Mouse (Mus musculus): ENCODE results near the gene Cped1.

The Cped1 gene

DNA sequence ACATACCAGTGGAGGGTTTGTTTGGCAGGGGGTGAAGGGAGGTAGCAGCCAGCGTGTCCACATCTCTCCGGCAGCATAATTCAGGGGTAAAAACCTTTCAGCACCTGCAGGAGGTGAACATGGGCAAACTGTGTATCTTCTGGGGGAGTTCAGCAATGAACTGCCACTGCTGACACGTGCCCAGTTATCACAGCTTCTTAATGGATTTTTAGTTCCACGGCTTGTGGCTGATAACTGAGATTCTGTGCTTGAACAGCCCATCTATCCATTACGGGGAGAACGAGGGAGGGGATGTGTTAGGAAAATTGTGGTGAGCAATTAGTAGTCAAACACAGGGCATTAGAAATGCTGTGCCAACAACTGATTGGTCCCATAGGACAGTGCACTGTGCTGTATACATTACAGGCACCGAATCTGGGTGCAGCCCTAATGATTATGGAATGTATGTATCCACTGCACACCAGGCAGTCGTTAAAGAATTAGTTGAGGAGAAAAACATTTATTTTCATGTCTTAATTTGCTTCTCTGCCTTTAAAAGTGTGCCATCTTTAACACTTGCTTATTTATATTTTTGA lies 193.1 kb downstream of the Cped1 start:
- no peak for DNase-seq (ENCODE audit: low read depth)

DNA sequence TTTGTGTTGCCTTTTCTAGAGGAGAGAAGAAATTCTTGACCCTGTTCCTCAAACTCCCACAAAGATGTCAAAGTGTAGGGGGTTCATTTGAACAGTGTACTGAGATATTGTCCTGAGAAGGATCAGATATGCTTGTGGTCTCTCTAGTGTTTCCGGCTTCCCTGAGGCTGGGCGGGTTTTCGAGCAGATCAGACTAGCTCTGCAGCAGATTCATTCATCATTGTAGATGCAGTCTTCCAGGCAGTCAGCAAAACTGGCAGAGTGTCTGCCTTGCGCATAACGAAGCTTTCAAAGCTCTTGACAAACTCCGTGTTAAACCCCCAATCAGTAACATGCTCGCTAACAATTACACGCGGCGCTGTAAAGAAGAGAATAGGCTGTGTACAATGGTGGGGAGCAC lies 194.6 kb downstream of the Cped1 start:
- peak; percentile 7 for DNase-seq (ENCODE audit: low read depth)

DNA sequence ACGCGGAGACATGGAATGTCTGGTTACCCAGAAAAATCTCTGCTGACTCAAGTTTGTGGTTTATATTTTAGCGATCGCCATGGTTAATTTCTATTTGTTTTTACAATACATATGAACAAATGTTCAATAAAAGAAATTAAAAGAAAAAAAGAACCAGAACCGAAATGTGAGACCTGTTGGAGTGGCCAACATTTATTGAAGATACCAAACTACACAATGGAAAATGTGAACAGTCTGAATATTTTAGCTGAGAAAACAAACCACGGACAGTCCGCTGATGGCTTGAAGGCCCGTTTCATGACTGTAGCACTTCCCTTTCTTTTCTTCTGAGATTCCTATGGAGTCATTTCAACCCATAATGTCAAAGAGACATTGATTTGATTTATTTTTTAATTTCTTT lies 201.3 kb downstream of the Cped1 start:
- DNase-seq (ENCODE audit: low read depth): no peak

DNA sequence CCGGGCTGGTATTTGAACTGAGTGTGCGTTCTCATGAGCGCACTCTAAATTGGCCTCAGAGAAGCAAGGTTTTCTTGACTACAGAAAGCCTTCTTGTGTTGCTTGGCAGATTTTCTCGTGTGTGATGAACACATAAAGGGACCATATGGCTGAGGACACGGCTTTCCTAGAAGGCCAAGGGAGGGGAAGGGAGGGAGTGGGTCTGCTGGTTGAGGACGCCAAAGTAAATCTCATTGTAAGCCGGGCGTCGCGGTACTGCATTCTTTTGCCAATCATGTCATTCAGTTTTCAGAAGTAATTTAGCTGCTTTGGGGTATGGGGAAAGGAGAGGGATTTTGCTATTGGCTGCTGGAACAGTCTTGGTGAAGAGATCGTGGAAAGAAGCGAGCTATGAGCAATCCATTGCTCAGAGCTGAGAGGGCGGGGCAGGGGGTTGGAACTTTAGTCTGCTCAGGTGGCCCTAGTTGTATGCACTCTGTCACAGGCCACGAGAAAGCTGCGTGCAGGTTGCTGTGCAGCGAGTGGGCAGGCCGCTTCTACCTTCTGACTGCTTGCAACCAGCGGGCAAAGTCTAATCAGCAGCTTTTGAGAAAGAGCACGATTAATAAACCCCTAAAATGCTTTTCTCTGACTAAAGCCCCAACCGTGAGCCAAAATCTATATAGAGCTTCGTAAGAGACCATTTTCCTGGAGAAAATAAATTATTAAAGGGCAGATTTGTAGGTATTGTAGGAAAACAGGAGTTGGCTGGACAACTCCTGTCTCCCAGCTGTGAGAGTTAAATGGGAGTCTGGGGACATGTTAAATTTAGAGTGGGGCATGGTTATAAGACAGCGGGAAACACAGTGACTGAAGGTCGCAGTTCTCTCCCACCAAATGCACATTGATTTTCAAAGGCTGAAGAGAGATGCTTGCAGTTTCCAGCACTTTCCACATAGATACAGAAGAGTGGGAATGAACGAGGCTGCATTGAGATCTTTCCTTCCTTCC lies 203.9 kb downstream of the Cped1 start:
- DNase-seq (ENCODE audit: low read depth): no peak

DNA sequence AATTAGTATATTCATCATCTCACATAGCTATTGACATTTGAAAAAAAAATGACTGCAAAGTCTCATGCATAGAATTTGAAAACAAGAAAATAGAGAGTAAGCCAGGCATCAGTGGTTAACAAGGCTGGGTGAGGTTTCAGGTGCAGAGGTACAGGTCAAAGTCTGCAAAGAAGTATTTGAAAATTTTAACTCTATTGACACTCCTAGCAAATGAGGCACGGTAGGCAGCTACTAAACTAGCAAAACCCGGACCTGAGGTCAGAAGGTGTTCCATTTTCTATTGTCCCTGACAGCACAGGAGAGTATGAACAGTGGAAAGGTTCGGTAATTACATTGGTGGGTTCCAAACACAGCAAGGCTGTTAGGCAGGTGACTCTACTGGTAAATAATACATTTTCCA lies 212.9 kb downstream of the Cped1 start:
- DNase-seq (ENCODE audit: low read depth): no peak

DNA sequence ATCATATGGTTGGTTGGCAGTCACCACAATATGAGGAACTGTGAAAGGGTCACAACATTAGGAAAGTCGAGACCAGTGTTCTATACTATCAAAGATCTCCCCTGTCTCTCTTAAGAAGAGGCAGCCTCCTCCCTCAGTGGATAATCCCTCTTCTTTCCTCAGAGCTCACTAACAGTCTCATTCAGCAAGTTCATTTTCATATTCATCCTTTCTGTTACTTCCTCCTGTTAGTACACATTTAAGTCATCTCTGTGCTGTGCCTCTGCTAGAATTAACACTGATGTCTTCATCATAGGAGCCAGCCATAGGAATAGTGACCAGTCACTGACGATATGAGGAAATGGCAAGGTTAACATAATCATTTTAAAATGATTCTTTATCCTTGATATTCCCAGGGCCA lies 213.8 kb downstream of the Cped1 start:
- DNase-seq (ENCODE audit: low read depth): no peak

DNA sequence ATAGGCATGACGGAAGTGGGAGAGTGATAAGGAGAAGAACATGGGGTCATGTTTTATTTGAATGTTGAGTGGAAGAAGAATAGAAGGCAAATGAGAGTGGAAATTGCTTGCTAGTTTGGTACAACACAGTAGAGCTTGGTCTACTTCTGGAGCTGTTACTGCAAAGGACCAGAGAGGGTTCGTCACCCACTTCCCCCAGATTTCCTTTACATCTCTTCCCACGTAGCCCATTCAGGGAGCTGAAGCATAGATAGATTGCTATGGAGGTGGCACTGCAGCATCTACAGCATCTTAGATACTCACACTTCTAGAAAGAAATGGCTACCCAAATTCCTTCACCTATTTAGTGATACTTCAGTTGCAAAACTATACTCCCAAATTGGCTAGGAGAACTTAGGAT lies 214.4 kb downstream of the Cped1 start:
- DNase-seq (ENCODE audit: low read depth): no peak

DNA sequence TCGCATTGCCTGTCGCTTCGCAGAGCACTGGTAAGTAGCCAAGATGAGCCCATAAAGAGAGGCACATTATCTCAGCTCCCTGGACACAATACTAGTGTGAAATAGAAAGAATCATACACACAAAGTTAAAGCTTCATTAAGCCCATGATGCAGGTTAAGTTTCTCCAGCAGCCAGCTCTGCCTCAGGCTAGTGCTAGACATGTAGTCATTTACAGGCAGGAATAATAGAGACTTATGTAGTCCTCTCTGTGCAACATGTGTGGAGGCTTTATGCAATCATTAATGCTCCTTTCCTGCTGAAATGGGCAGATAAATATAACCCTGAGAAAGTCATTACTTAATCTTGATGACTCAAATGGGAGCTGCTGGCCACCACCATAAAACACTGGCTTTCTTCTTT lies 216.2 kb downstream of the Cped1 start:
- peak; percentile 61 for DNase-seq (ENCODE audit: low read depth)

DNA sequence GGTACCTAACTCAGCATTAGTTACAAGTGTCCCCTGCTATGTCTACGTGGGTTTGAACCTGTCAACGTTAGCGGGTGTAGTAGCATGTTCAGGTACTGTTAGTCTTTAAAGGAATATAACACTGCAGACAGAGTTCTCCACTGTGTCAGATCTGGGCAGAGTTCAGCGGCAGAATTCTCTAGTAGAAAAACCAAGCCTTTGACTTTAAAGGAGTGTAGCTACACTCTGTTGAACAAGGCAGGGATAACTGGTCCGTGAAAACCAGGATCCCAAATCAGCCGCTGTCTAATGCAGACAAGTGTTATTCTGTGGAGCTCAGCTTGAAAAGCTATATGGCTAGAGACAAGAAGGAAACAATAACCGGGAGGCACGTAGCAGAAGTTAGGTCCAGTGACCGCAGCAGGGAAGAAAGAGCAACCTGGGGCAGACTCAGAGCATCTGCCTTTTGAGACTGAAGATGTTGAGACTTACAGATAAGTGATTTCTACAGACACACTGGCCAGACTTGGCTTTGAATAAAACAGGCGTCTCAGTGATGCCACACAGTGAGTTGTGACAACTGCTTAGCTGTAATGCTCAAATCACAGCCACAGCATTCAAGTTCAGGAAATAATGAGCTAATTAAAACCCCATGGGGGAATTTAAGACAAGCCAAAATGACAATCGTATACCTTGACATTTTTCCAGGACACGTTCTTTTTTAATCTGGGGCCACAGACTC lies 219.5 kb downstream of the Cped1 start:
- no peak for DNase-seq (ENCODE audit: low read depth)

DNA sequence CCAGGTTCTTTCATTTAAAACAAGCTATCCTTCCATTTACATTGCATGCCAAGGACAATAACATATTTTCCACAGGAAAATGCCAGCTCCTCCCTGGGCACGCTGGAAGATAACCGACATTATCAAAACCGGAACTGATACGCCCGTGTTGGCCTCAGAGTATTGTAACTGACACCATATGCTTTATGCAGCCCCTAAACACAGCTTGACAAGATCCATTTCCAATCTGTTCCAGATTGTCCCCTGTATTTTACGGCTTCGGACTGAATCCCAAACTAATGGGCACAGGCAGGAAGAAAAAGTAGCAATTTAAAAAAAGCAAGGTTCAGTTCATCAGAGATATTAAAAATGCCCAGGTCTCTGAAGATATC lies 220.0 kb downstream of the Cped1 start:
- no peak for DNase-seq (ENCODE audit: low read depth)

DNA sequence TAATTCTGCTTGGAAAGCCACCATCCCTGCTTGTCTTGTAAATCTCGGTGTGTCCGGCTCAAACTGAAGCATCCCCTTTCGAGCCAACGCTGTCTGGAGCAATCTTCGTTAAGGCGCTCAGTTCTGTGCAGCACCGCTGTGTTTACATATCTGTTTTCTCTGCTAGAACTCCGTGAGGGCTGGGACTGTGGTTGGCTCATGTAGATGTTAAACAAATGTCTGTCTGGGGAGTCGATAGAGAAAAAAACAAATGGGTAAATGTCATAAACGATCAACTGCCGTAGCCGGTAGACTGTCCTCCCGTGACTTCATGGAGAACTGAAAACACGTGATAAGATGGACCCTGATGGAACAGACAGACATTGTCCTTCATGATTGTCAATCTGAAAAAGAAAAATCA lies 220.5 kb downstream of the Cped1 start:
- DNase-seq (ENCODE audit: low read depth): no peak

DNA sequence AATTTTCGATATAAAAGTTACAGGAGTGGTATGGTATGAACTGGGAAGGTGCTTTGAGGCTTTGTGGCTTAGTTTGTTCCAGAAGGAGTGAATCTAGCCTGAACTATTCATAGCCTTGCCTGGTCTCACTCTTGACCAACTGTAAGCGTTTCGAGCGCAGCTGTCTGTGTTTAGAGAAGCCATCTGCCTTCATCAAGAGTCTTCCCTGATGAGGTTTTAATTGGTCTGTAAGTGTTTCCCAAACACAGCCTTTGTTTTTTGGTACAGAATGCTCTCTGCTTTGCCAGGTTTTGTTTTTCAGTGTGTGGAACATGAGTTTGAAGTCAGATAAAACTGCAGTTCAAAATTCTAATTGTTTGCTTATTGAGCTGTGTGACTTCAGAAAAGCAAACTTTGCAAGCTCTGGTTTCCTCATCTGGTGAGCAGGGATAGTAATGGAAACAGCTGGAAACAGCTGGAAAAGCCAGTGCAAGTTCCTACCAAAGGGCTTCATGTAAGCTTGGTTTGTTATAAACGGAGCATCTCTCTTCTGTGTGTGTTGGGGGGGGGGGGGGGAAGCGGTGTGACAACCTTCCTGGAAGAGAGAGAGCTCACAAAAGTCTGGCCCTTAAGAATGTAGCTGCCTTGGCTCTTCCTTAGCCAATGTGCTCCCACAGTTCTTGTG lies 221.0 kb downstream of the Cped1 start:
- DNase-seq (ENCODE audit: low read depth): no peak

DNA sequence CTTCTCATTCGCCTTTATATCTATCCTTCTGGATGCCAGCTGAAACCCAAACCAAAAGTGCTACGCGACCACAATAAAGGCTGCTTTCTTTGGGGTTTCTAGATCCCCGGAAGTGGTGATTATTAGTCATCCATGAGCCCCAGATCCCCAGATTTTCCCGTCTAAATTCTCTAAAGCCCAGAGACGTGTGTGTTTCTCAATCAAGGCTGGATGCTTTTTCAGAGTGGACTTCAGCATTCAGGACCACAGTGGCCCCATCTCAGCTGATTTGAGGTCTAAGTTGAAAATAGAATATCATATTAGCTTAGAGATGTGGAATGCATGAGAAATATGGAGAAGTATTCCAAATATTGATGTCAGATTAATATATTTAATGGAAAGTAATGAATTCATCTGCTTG lies 226.4 kb downstream of the Cped1 start:
- no peak for DNase-seq (ENCODE audit: low read depth)

DNA sequence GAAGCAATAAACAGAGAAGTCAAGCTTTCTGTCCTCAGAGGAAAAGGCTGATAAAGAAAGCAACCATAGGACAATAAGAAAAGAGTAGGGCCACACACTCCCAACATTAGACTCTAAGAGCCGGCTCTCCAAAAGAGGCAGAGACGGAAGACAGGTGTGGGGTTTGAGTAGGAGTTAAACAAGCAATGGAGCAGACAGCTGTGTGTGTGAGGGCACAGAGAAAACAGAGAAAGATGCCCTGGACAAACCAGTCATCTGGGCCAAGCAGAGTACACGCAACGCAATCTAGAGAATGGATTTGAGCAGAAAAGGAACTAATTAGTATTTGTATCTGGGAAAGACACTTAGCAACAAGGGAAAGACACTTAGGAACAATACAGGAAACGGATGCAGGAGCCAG lies 227.5 kb downstream of the Cped1 start:
- DNase-seq (ENCODE audit: low read depth): no peak

DNA sequence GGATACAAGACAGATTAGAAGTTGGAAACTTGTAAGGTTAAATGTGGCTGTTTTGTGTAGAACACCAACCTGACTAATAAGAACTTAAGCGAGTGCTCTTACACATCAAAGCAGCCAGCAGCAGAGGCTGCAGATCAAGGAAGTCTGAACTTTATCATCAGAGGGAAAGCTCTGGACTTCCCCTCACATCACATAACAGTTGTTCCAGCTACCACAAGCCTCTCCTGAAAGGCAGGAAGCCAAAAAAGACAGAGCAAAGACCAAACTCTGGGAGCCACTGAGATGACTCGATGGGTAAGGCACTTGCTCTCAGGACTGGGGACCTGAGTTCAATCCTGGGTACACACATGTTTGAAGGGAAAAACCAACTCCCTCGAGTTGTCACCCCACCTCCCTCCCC lies 228.1 kb downstream of the Cped1 start:
- peak; percentile 37 for DNase-seq (ENCODE audit: low read depth)

DNA sequence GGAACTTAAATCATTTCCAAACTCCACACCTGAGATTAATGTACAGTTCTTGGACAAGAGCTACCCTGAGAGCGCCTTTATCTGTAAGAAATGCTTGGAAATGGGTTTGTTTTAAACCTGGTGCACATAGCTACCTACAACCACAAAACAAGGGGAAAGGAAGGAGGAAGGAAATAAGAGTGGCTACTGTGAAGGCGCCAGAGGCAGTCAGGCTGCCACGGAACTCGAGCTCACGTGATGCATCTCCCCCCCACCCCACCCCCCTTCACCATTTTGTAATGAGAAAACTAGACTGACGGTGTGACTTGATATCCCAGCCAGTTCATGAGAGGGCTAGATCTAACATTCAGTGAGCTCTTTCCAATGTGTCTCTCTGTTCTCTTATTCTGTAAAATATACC lies 228.9 kb downstream of the Cped1 start:
- peak; percentile 33 for DNase-seq (ENCODE audit: low read depth)

DNA sequence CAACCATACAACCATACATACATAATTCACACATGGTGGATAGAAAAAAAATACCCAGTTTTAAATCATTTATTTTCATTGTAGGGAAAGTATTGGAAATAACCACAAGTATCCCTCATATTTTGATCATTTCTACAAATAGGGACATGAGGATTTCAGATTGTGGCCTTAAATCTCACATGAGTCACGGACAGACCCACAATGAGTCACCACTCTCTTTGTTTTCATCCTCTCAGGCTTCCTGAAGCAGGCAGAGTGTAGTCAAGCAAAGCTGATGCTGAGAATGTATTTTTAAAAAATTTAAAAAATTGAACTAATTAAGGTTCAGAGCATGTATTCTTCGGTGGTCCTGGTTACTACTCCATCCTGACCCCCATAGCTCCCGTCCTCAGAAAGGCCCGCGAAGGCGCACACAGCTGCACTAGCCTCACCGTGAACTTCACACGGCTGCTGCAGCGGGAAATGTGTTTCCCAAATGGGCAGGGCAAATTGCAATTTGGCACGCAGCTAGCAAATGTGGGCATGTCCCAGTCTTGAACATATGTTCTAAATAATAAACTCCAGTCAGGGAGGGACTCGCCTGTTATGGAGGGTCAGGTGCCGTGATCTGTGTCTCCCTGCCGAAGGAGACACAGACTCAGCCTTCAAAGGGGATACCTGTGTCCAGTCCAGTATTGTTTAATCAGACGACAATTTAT lies 230.7 kb downstream of the Cped1 start:
- peak; percentile 89 for DNase-seq (ENCODE audit: low read depth)

DNA sequence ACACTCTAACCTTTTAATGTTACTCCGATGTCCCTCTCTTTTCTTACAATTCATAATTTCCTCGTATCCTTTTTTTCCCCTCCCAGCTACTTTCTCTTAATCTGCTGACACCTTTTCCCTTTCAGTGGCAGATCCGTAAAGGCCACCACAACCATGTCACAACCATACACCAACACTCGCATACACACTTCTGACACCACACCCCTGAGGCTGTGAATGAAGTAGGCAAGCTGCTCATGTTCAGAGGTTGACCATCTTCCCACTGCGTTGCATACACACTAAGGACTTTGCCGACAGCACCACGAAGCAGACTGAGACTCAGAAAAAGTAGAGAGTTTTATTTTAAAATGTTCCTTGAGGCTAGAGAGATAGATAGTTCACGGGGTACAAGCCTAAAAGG lies 235.4 kb downstream of the Cped1 start:
- no peak for DNase-seq (ENCODE audit: low read depth)

DNA sequence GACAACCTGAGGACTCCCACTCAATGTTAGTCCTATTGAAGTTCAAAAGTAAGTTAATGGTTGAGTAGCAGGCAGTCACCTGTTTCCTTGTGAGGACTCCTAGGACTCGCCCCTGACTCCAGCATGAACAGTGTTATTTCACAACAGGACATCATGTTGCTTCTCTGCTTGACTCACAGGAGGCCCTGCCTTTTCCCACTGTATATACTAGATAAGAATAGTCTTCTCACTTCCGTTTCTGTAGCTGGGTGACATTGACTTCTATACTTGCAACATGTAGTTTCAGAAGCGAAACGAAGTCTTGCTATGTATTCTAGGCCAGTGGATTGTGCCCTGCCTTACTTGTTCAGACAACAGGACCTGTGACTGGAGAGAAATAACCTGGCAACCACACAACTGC lies 236.4 kb downstream of the Cped1 start:
- DNase-seq (ENCODE audit: low read depth): peak; percentile 90

DNA sequence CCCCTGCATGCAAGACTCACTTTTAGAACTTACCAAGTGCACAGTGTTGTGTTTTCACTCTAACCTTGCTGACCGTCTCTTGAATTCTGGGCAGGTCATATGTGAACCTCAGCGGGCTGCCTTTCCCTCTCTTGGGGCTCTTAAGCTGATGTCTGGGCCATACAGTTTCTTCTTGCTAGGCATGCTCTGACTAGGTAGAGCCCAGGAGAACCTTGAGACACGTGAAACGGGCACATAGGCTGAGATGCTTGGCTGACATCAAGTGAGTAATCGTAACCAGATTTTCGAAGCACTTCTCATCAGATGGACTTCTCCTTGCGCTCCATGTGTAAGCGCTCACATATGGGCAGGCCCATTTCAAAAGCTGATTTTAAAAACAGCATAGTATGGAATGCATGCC lies 237.2 kb downstream of the Cped1 start:
- DNase-seq (ENCODE audit: low read depth): no peak

DNA sequence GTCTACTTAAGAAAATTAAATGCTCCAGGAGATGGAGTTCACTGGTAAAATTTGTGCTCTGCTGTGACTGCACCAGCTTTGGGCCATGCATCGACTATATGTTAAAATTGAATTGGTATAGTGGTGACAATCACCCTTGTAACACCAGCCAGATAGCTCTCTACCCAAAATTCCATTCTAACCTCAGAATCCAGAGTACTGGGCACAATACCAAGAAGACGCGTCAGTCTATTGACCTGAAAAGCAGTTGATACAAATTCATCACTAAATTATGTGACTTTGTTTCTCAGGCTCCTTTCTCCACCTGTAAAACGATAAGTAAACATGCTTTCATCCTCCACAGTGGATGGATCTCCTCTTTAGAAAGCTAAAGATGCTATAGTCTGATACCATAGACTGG lies 238.6 kb downstream of the Cped1 start:
- DNase-seq (ENCODE audit: low read depth): no peak

DNA sequence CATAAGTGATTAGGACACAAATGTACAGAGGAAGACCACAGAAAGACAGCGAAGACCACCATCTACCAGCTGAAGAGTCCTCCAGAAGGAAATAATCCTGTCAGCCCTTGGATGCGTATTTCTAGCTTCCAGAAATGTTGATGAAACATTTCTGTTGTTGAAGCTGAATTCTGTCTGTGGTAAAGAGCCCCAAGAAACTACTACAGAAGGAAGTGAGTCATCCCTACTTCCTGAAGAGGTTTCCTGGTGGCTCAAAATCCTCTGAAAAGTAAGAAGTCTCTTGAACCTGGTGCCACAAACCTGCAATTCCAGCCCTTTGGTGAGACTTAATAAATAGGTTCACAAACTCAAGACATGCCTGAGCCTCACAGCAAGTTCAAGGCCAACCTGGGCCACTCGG lies 245.5 kb downstream of the Cped1 start:
- DNase-seq (ENCODE audit: low read depth): peak; percentile 87
